10 mouse cellular contexts compared by ENCODE assay signal in the genomic region with DNA sequence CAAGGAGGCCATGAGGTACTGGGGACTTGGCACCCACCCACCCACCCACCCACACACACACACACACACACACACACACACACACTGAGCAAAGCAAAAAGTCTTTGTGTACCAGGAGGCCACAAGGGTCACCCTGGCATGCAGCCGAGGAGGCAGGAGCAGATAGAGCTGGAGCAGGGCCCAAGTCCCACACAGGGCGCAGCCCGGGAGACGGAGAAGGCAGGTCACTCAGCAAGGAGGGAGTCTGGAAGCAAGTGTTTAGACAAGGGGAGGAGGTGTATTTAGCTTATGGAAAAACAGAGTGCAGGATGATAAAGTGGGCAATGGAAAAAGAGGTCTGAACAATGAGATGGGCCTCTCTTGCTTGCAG. TPM values are rescaled to one million over a fixed set of nuclear protein-coding genes. Genes with fewer than 3 reads are reported as not detected.
DNase-seq lines count a peak whose midpoint lies in the region; ATAC-seq and TF ChIP-seq lines count a peak whose summit lies in the region.
"Had no signal": no experiment of that assay in that cellular context is flagged by ENCODE, and none has a peak within 500 bp of the region (broad histone marks: within the 10 kb centered on the region; RNA-seq: fewer than 3 reads in every experiment).

No protein-coding gene starts in this region.

- no peak for TF ChIP-seq CTCF in intestine, postnatal 0 days (IDR thresholded peaks at IDR 0.05; ENCODE audit: low read depth)
- TF ChIP-seq CTCF in forebrain, postnatal 0 days (IDR thresholded peaks at IDR 0.05; ENCODE audit: low read depth): no peak

- no peaks in the 10 kb centered on the region for H3K36me3 ChIP-seq in intestine, embryonic 14.5 days (ENCODE audit: control insufficient read depth, insufficient read depth, low read length)
- H3K36me3 ChIP-seq in intestine, postnatal 0 days (ENCODE audit: control insufficient read depth, insufficient read depth): no peaks in the 10 kb centered on the region
- no peaks in the 10 kb centered on the region for H3K36me3 ChIP-seq in forebrain, postnatal 0 days (ENCODE audit: insufficient read depth)
- H3K36me3 ChIP-seq: G1E had no signal

- H3K4me1 ChIP-seq in intestine, embryonic 14.5 days (replicated peaks; ENCODE audit: control insufficient read depth, insufficient read depth, low read length): peaks cover 29% of the 10 kb centered on the region; the same call in 1 of the 2 replicates
- no peaks in the 10 kb centered on the region for H3K4me1 ChIP-seq in intestine, postnatal 0 days (replicated peaks; ENCODE audit: control insufficient read depth, insufficient read depth, low read length)
- H3K4me1 ChIP-seq in forebrain, postnatal 0 days (ENCODE audit: insufficient read depth): no peaks in the 10 kb centered on the region

- no peak overlapping the region for H3K4me3 ChIP-seq in intestine, embryonic 14.5 days (ENCODE audit: low read depth, low read length)
- H3K4me3 ChIP-seq in intestine, postnatal 0 days (ENCODE audit: low read depth, low read length): no peak overlapping the region
- H3K4me3 ChIP-seq in forebrain, postnatal 0 days (ENCODE audit: low read depth, low read length): no peak overlapping the region

- WGBS in intestine, embryonic 14.5 days: 36% methylated on average over 4 of the region's 4 CpGs
- 52% methylated on average over 4 of the region's 4 CpGs for WGBS in intestine, postnatal 0 days
- WGBS in forebrain, postnatal 0 days: 26% methylated on average over 4 of the region's 4 CpGs

- ATAC-seq in intestine, embryonic 14.5 days (replicated peaks; ENCODE audit: low FRiP score, low TSS enrichment, low read depth): peak; percentile 80
- no peak for ATAC-seq in intestine, postnatal 0 days
- ATAC-seq in forebrain, postnatal 0 days: no peak

- H3K27me3 ChIP-seq in intestine, embryonic 14.5 days (replicated peaks; ENCODE audit: control insufficient read depth, insufficient read depth, low read length): no peaks in the 10 kb centered on the region
- no peaks in the 10 kb centered on the region for H3K27me3 ChIP-seq in intestine, postnatal 0 days (replicated peaks; ENCODE audit: control insufficient read depth, insufficient read depth, low read length)
- H3K27me3 ChIP-seq in forebrain, postnatal 0 days (ENCODE audit: insufficient read depth, low read length): no peaks in the 10 kb centered on the region

- H3K9me3 ChIP-seq in intestine, embryonic 14.5 days (ENCODE audit: control insufficient read depth, low read length): no peaks in the 10 kb centered on the region
- no peaks in the 10 kb centered on the region for H3K9me3 ChIP-seq in intestine, postnatal 0 days (ENCODE audit: control insufficient read depth)
- H3K9me3 ChIP-seq in forebrain, postnatal 0 days (ENCODE audit: low read length): no peaks in the 10 kb centered on the region
- H3K9me3 ChIP-seq: G1E had no signal

- H3K4me2 ChIP-seq in intestine, embryonic 14.5 days (ENCODE audit: low read length): no peak overlapping the region
- no peak overlapping the region for H3K4me2 ChIP-seq in intestine, postnatal 0 days (replicated peaks; ENCODE audit: low read depth)
- H3K4me2 ChIP-seq in forebrain, postnatal 0 days (ENCODE audit: low read depth): no peak overlapping the region

- H3K27ac ChIP-seq in intestine, embryonic 14.5 days (ENCODE audit: low read depth): peak overlapping the region; percentile 83
- no peak overlapping the region for H3K27ac ChIP-seq in intestine, postnatal 0 days (ENCODE audit: low read depth, low read length)
- no peak overlapping the region for H3K27ac ChIP-seq in forebrain, postnatal 0 days (ENCODE audit: low read depth, low read length)

- no peak overlapping the region for H3K9ac ChIP-seq in intestine, embryonic 14.5 days (ENCODE audit: low read length)
- no peak overlapping the region for H3K9ac ChIP-seq in intestine, postnatal 0 days (ENCODE audit: low read depth, low read length)
- H3K9ac ChIP-seq in forebrain, postnatal 0 days: no peak overlapping the region

- peak; percentile 59 for DNase-seq in intestine, embryonic 14.5 days (ENCODE audit: low spot score)
- peak; percentile 75 for DNase-seq in NIH3T3 (ENCODE audit: low read depth)
- peak; percentile 27 for DNase-seq in forebrain, postnatal 0 days
- DNase-seq in kidney, postnatal 4 days: peak; percentile 54 to 57
- DNase-seq in urinary bladder, adult 2 months (ENCODE audit: low spot score): no peak
- no peak for DNase-seq in spleen, adult 12 weeks (ENCODE audit: low spot score)
- DNase-seq in spleen, postnatal 4 days (ENCODE audit: low spot score in 2 of 2): no peak
- DNase-seq: spleen, adult 18-20 months had no signal

RNA-seq across cellular contexts. Expression of a gene that starts 48.1 kb away (rescaled TPM):
- 8.9 and 9.1 TPM in 2 replicates for polyA plus RNA-seq in intestine, embryonic 14.5 days (2014; fragmentation: Nextera tagmentation; extraction: Ambion mirVana)
- polyA plus RNA-seq in intestine, postnatal 0 days (2015; fragmentation: Nextera tagmentation; extraction: Ambion mirVana): 1.1 TPM in 2 replicates
- total RNA-seq in forebrain, postnatal 0 days (2014; rRNA removed): 34.8 and 48.9 TPM in 2 replicates
- polyA plus RNA-seq in forebrain, postnatal 0 days (2015; fragmentation: Nextera tagmentation; extraction: Ambion mirVana): 4.4 and 7.5 TPM in 2 replicates
- 10.4 and 17.5 TPM in 2 replicates for polyA plus RNA-seq in urinary bladder, adult 2 months (2012; rRNA removed)
- polyA plus RNA-seq: G1E had no signal

Comparison
In these comparisons a context has a peak if more than half of its experiments do, and no peak if none do; other contexts are left out.
1. DNase-seq: peak in intestine, embryonic 14.5 days (single experiment), NIH3T3 (single experiment), forebrain, postnatal 0 days (single experiment) and kidney, postnatal 4 days (2 of 2); none in urinary bladder, adult 2 months (single experiment), spleen, adult 12 weeks (single experiment) and spleen, postnatal 4 days (0 of 2).